Mouse (Mus musculus): Measurements from ENCODE around the gene Fat4. TPM values are rescaled to one million over a fixed set of nuclear protein-coding genes. Genes with fewer than 3 reads are reported as not detected.

The Fat4 gene
- polyA plus RNA-seq (2017; shearing (Covaris generic)), result not detected

GRCm38 (mm10) chr3:38886890-38887355 lies at the start of gene Fat4:
Gene Fat4 (plus strand): TSS chr3:38886940.

